Mouse (Mus musculus) induced T-regulatory cell, adult 2 months (primary cell): ENCODE results near the gene Akr1c12.
"Not testable (repeated sequence)": the region's sequence is repeated elsewhere in the genome, so short reads cannot be mapped to it uniquely, and the experiment has no call there.

Source experiments
- DNase-seq: peaks from one replicate; pipeline ENCODE4 v3.0.0-alpha.2; 2012; ENCODE audit warnings: low read depth

The Akr1c12 gene

GRCm38 (mm10) chr13:4279284-4279683 lies at the start of gene Akr1c12:
Gene Akr1c12 (minus strand): TSS chr13:4279433.
- peak; percentile 3 for DNase-seq

GRCm38 (mm10) chr13:4318773-4319172 lies 39.5 kb upstream of the Akr1c12 start:
- DNase-seq = no peak

- DNase-seq = no peak
Observed at GRCm38 (mm10) chr13:4313907-4314306, 34.7 kb upstream of the Akr1c12 start.

- DNase-seq = no peak
Observed at GRCm38 (mm10) chr13:4304861-4305565, 25.8 kb upstream of the Akr1c12 start.

- DNase-seq = no peak
Observed at GRCm38 (mm10) chr13:4296991-4297390, 17.8 kb upstream of the Akr1c12 start.

- DNase-seq = peak; percentile 27
Observed at GRCm38 (mm10) chr13:4281471-4282412, 2.5 kb upstream of the Akr1c12 start.

GRCm38 (mm10) chr13:4277526-4277925 lies 1.7 kb downstream of the Akr1c12 start:
- DNase-seq = no peak

GRCm38 (mm10) chr13:4270860-4271259 lies 8.4 kb downstream of the Akr1c12 start:
- no peak for DNase-seq

GRCm38 (mm10) chr13:4265455-4265854 lies 13.8 kb downstream of the Akr1c12 start:
- DNase-seq = not testable (repeated sequence)

- DNase-seq = no peak
Observed at GRCm38 (mm10) chr13:4265047-4265446, 14.2 kb downstream of the Akr1c12 start.

- DNase-seq = no peak
Observed at GRCm38 (mm10) chr13:4264612-4265011, 14.6 kb downstream of the Akr1c12 start.

GRCm38 (mm10) chr13:4257349-4257748 lies 21.9 kb downstream of the Akr1c12 start:
- DNase-seq = no peak

- not testable (repeated sequence) for DNase-seq
Observed at GRCm38 (mm10) chr13:4256894-4257293, 22.3 kb downstream of the Akr1c12 start.

GRCm38 (mm10) chr13:4249347-4249746 lies 29.9 kb downstream of the Akr1c12 start:
- no peak for DNase-seq

GRCm38 (mm10) chr13:4244861-4245559 lies 34.2 kb downstream of the Akr1c12 start:
- DNase-seq = no peak

GRCm38 (mm10) chr13:4233536-4234172 lies 45.6 kb downstream of the Akr1c12 start:
- no peak for DNase-seq

- no peak for DNase-seq
Observed at GRCm38 (mm10) chr13:4233135-4233534, 46.1 kb downstream of the Akr1c12 start.

GRCm38 (mm10) chr13:4230841-4231623 lies 48.2 kb downstream of the Akr1c12 start:
- DNase-seq = no peak

GRCm38 (mm10) chr13:4228441-4228840 lies 50.8 kb downstream of the Akr1c12 start, which contains the start of gene Akr1c19:
Gene Akr1c19 (plus strand): TSS chr13:4228700.
- DNase-seq = no peak
